Mouse (Mus musculus): ENCODE measurements around the gene Rnh1. TPM values are rescaled to one million over a fixed set of nuclear protein-coding genes. Genes with fewer than 3 reads are reported as not detected.

Gene Rnh1
- polyA plus RNA-seq, 1 experiment from 2014 or later = 153 TPM

- WGBS = under 1% methylated on average over 31 of the region's 39 CpGs
- H3K4me1 ChIP-seq (replicated peaks; ENCODE audit: control insufficient read depth, insufficient read depth, low read length) = peaks cover 19% of the 10 kb centered on the region
- no peaks in the 10 kb centered on the region for H3K9me3 ChIP-seq (ENCODE audit: control insufficient read depth, low read length)
Observed at GRCm38 (mm10) chr7:141193948-141194347, 21.3 kb upstream of the Rnh1 start, which contains the start of the genes Hras and Lrrc56. Gene Hras (minus strand): TSS chr7:141194005. Gene Lrrc56 (plus strand): TSS chr7:141194157.

DNA sequence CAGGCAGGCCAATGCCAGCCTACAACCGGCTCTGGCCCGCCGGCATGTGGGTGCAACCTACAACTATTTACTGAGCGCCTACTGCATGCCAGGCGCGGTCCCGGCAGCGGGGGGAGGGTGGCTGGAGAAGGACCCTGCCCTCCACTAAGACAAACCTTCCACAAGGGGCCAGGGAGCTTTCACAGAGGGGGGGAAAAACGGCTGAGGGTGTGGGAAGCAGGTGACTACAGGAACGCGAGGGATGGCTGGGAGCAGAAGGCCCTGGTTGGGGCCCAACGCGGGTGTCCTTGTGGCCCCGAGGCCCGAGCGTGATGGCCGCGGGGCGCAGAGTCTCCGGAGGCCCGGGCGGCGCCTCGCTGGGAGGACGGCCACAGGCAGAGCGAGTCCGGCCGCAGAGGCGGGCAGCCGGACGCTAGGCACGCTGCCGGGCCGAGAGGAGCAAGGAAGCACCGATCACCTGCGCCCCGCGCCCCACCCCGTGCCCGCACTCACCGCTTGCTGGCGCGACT, 20.7 kb upstream of the Rnh1 start:
- ATAC-seq (ENCODE audit: low read depth) = peak; percentile 23
- H3K4me2 ChIP-seq (ENCODE audit: low read depth, low read length) = peak overlapping the region; percentile 87
- 0% methylated on average over 39 of the region's 43 CpGs for WGBS

More at GRCm38 (mm10) chr7:141193948-141194347, 21.3 kb upstream of the Rnh1 start, which contains the start of the genes Hras and Lrrc56:
- peak within 1 kb of the TSS; percentile 88 for H3K27ac ChIP-seq (ENCODE audit: low read length)
- peaks cover 33% of the 10 kb centered on the region for H3K36me3 ChIP-seq (ENCODE audit: control insufficient read depth, insufficient read depth, low read length)
- H3K9ac ChIP-seq (ENCODE audit: low read length) = peak within 1 kb of the TSS; percentile 97
- H3K4me3 ChIP-seq (ENCODE audit: low read length) = peak within 1 kb of the TSS; percentile 94
- H3K27me3 ChIP-seq (ENCODE audit: control insufficient read depth, insufficient read depth, low read depth, low read length) = peaks cover 4% of the 10 kb centered on the region; the same call in 1 of the 2 replicates
- peak; percentile 97 for ATAC-seq (ENCODE audit: low read depth)
- peak within 1 kb of the TSS; percentile 96 for H3K4me2 ChIP-seq (ENCODE audit: low read depth, low read length)

DNA sequence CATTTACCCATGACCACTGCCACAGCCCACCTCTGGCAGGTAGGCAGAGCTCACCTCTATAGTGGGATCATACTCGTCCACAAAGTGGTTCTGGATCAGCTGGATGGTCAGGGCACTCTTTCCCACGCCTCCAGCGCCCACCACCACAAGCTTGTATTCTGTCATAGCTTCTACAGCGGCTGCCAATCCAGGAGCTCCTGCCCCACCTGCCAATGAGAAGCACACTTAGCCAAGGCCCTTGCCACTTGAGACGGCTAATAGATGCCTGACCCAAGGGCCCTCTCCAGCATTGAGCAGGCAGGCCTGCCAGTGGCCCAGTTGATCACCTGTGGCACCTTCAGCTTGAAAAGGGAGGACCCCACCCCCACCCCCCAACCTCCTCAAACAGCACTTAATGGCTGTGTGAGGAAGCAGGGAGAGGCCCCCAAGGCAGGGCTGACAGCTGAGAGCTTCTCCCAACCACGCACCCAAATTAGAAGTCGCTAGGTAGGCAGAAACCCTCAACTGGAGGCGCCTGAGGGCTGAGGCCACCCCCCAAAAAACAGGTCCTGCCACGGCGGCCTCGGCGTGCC, 20.2 kb upstream of the Rnh1 start:
- ATAC-seq (ENCODE audit: low read depth) = peak; percentile 5; the same call in 1 of the 2 replicates
- H3K27ac ChIP-seq (ENCODE audit: low read length) = peak overlapping the region; percentile 88
- 22% methylated on average over 12 of the region's 12 CpGs for WGBS

More for the DNA sequence above, 20.7 kb upstream of the Rnh1 start:
- Histone ChIP-seq H3K9me3 (ENCODE audit: control insufficient read depth, low read length) (no peaks in the 10 kb centered on the region), H3K9ac (ENCODE audit: low read length) (peak overlapping the region; percentile 97), H3K4me1 (replicated peaks; ENCODE audit: control insufficient read depth, insufficient read depth, low read length) (peaks cover 19% of the 10 kb centered on the region), H3K27ac (ENCODE audit: low read length) (peak overlapping the region; percentile 88), H3K4me3 (ENCODE audit: low read length) (peak overlapping the region; percentile 94), H3K36me3 (ENCODE audit: control insufficient read depth, insufficient read depth, low read length) (peaks cover 35% of the 10 kb centered on the region), H3K27me3 (ENCODE audit: control insufficient read depth, insufficient read depth, low read depth, low read length) (peaks cover 4% of the 10 kb centered on the region; the same call in 1 of the 2 replicates)

DNA sequence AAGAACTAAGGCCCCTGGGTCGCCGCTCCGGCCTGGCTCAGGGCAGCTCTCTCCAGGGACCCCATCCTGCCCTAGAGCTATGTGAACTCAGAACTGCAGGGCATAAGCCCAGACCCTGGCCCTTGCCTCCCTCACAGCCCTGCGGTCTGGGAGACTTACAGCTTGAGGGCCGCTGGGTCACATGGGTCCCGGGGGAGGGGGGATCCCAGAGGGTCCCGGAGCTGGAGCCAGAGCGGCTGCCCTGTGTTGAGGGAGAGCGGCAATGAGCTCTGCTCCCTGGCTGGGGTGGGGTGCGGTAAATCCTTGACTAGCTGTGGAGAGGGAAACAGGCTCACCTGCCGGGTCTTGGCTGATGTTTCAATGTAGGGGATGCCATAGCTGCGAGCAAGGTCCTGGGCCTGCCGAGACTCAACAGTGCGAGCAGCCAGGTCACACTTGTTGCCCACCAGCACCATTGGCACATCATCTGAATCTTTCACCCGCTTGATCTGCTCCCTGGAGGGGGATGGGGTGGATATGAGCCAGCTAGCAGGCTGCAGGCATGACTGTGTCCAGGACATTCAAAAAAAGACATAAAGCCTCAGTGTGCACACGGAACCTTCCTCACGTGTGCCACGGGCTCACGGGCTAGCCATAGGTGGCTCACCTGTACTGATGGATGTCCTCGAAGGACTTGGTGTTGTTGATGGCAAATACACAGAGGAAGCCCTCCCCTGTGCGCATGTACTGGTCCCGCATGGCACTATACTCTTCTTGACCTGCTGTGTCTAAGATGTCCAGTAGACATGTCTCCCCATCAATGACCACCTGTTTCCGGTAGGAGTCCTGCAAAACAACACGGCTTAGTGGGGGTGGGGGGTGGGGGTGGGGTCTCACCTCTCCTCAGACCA, 19.4 kb upstream of the Rnh1 start:
- H3K9ac ChIP-seq (ENCODE audit: low read length) = peak overlapping the region; percentile 97; the same call in 1 of the 2 replicates
- peaks cover 35% of the 10 kb centered on the region for H3K36me3 ChIP-seq (ENCODE audit: control insufficient read depth, insufficient read depth, low read length)
- no peak overlapping the region for H3K27ac ChIP-seq (ENCODE audit: low read length)
- H3K9me3 ChIP-seq (ENCODE audit: control insufficient read depth, low read length) = no peaks in the 10 kb centered on the region
- H3K4me3 ChIP-seq (ENCODE audit: low read length) = peak overlapping the region; percentile 94
- no peak for ATAC-seq (ENCODE audit: low read depth)
- peaks cover 3% of the 10 kb centered on the region; the same call in 1 of the 2 replicates for H3K27me3 ChIP-seq (ENCODE audit: control insufficient read depth, insufficient read depth, low read depth, low read length)
- peaks cover 19% of the 10 kb centered on the region for H3K4me1 ChIP-seq (replicated peaks; ENCODE audit: control insufficient read depth, insufficient read depth, low read length)
- 84% methylated on average over 24 of the region's 24 CpGs for WGBS
- peak overlapping the region; percentile 87 for H3K4me2 ChIP-seq (ENCODE audit: low read depth, low read length)

More for the DNA sequence above, 20.2 kb upstream of the Rnh1 start:
- peaks cover 35% of the 10 kb centered on the region for H3K36me3 ChIP-seq (ENCODE audit: control insufficient read depth, insufficient read depth, low read length)
- peak overlapping the region; percentile 97 for H3K9ac ChIP-seq (ENCODE audit: low read length)
- H3K4me1 ChIP-seq (replicated peaks; ENCODE audit: control insufficient read depth, insufficient read depth, low read length) = peaks cover 19% of the 10 kb centered on the region
- H3K4me2 ChIP-seq (ENCODE audit: low read depth, low read length) = peak overlapping the region; percentile 87
- H3K27me3 ChIP-seq (ENCODE audit: control insufficient read depth, insufficient read depth, low read depth, low read length) = peaks cover 4% of the 10 kb centered on the region; the same call in 1 of the 2 replicates
- peak overlapping the region; percentile 94 for H3K4me3 ChIP-seq (ENCODE audit: low read length)
- H3K9me3 ChIP-seq (ENCODE audit: control insufficient read depth, low read length) = no peaks in the 10 kb centered on the region

- Histone ChIP-seq H3K4me3 (ENCODE audit: low read length) (no peak overlapping the region), H3K27me3 (ENCODE audit: control insufficient read depth, insufficient read depth, low read depth, low read length) (no peaks in the 10 kb centered on the region), H3K9ac (ENCODE audit: low read length) (no peak overlapping the region), H3K4me1 (replicated peaks; ENCODE audit: control insufficient read depth, insufficient read depth, low read length) (peaks cover 19% of the 10 kb centered on the region), H3K27ac (ENCODE audit: low read length) (0 out of 2 replicates have a peak overlapping the region, but pooled peaks have one; percentile 22), H3K36me3 (ENCODE audit: control insufficient read depth, insufficient read depth, low read length) (peaks cover 35% of the 10 kb centered on the region), H3K4me2 (ENCODE audit: low read depth, low read length) (no peak overlapping the region), H3K9me3 (ENCODE audit: control insufficient read depth, low read length) (no peaks in the 10 kb centered on the region)
- no peak for ATAC-seq (ENCODE audit: low read depth)
- 68% methylated on average over 14 of the region's 14 CpGs for WGBS
Observed at GRCm38 (mm10) chr7:141191036-141191435, 18.4 kb upstream of the Rnh1 start.

GRCm38 (mm10) chr7:141190220-141190619, 17.6 kb upstream of the Rnh1 start:
- H3K36me3 ChIP-seq (ENCODE audit: control insufficient read depth, insufficient read depth, low read length) = peaks cover 35% of the 10 kb centered on the region
- H3K27ac ChIP-seq (ENCODE audit: low read length) = no peak overlapping the region
- no peak overlapping the region for H3K9ac ChIP-seq (ENCODE audit: low read length)
- no peaks in the 10 kb centered on the region for H3K27me3 ChIP-seq (ENCODE audit: control insufficient read depth, insufficient read depth, low read depth, low read length)
- H3K4me3 ChIP-seq (ENCODE audit: low read length) = no peak overlapping the region
- no peak overlapping the region for H3K4me2 ChIP-seq (ENCODE audit: low read depth, low read length)
- 90% methylated on average over 3 of the region's 3 CpGs for WGBS
- no peak for ATAC-seq (ENCODE audit: low read depth)
- peaks cover 19% of the 10 kb centered on the region for H3K4me1 ChIP-seq (replicated peaks; ENCODE audit: control insufficient read depth, insufficient read depth, low read length)
- no peaks in the 10 kb centered on the region for H3K9me3 ChIP-seq (ENCODE audit: control insufficient read depth, low read length)

DNA sequence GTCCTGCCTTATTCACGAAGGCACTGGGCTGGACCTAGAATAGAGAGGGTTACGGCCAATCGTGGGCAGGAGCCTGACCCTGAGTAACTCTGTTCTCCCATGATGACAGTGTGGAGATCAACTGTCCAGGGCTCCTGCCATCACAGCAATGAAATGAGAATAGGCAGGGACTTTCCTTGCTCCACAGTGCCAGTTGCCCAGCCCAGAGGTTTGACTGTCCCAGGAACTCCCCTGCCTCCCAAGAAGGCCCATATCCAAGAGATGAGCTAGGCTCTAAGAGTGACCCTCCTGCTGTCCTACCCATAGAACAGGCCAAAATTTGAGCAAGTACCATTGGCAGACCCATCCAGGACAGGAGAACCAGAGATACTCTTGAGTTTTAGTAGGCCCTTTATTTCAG, 16.1 kb upstream of the Rnh1 start:
- H3K4me1 ChIP-seq (replicated peaks; ENCODE audit: control insufficient read depth, insufficient read depth, low read length) = peaks cover 17% of the 10 kb centered on the region
- no peaks in the 10 kb centered on the region for H3K27me3 ChIP-seq (ENCODE audit: control insufficient read depth, insufficient read depth, low read depth, low read length)
- H3K9me3 ChIP-seq (ENCODE audit: control insufficient read depth, low read length) = no peaks in the 10 kb centered on the region
- H3K27ac ChIP-seq (ENCODE audit: low read length) = no peak overlapping the region
- H3K9ac ChIP-seq (ENCODE audit: low read length) = no peak overlapping the region
- no peak overlapping the region for H3K4me2 ChIP-seq (ENCODE audit: low read depth, low read length)
- peaks cover 35% of the 10 kb centered on the region for H3K36me3 ChIP-seq (ENCODE audit: control insufficient read depth, insufficient read depth, low read length)
- no peak for ATAC-seq (ENCODE audit: low read depth)
- H3K4me3 ChIP-seq (ENCODE audit: low read length) = no peak overlapping the region
- 91% methylated on average over 3 of the region's 3 CpGs for WGBS

DNA sequence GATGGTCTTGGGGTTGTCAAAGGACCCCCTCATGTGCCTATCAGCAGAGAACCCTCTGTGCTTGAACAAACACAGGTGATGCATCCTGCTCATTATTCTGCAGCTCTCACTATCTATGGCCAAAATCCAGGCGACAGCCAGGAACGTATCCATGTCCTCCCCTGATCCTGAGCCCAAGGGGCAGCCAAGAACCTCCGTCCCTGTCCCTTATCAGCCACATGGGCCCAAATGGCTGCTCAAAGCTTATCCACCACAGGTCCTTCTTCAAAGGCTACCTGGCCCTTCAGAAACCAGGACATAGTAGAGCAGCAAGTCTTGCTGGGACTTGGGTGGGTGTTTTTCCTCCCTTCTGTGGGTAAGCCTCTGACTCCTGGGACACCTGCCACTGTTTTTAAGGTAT, 15.5 kb upstream of the Rnh1 start:
- no peak overlapping the region for H3K27ac ChIP-seq (ENCODE audit: low read length)

DNA sequence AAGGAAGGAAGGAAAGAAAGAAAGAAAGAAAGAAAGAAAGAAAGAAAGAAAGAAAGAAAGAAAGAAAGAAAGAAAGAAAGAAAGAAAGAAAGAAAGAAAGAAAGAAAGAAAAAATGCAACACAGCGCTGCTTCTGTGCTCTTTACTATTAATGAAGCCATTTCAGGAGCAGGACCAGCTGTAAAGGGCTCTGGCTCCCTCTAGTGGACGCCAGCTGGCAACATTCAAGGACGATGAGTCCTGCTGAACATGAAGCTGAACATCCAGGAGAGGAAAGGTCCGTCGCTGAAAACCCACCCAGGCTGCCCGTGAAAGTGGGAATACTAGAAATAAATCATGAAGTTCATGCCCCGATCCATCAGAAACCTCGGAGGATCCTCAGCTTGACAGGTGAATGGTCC, 3.5 kb upstream of the Rnh1 start:
- H3K9me3 ChIP-seq (ENCODE audit: control insufficient read depth, low read length) = no peaks in the 10 kb centered on the region
- no peaks in the 10 kb centered on the region; the same call in 1 of the 2 replicates for H3K27me3 ChIP-seq (ENCODE audit: control insufficient read depth, insufficient read depth, low read depth, low read length)
- no peak overlapping the region for H3K27ac ChIP-seq (ENCODE audit: low read length)
- peaks cover 10% of the 10 kb centered on the region for H3K4me1 ChIP-seq (replicated peaks; ENCODE audit: control insufficient read depth, insufficient read depth, low read length)
- H3K4me2 ChIP-seq (ENCODE audit: low read depth, low read length) = no peak overlapping the region
- H3K4me3 ChIP-seq (ENCODE audit: low read length) = no peak overlapping the region
- H3K9ac ChIP-seq (ENCODE audit: low read length) = no peak overlapping the region; the same call in 1 of the 2 replicates
- ATAC-seq (ENCODE audit: low read depth) = no peak
- 1% methylated on average over 8 of the region's 8 CpGs for WGBS
- H3K36me3 ChIP-seq (ENCODE audit: control insufficient read depth, insufficient read depth, low read length) = no peaks in the 10 kb centered on the region

More for the DNA sequence above, 15.5 kb upstream of the Rnh1 start:
- 66% methylated on average over 3 of the region's 3 CpGs for WGBS
- H3K4me3 ChIP-seq (ENCODE audit: low read length) = no peak overlapping the region
- no peak overlapping the region for H3K4me2 ChIP-seq (ENCODE audit: low read depth, low read length)
- H3K9ac ChIP-seq (ENCODE audit: low read length) = no peak overlapping the region
- peaks cover 35% of the 10 kb centered on the region for H3K36me3 ChIP-seq (ENCODE audit: control insufficient read depth, insufficient read depth, low read length)
- H3K27me3 ChIP-seq (ENCODE audit: control insufficient read depth, insufficient read depth, low read depth, low read length) = no peaks in the 10 kb centered on the region
- H3K9me3 ChIP-seq (ENCODE audit: control insufficient read depth, low read length) = no peaks in the 10 kb centered on the region
- ATAC-seq (ENCODE audit: low read depth) = no peak
- peaks cover 17% of the 10 kb centered on the region for H3K4me1 ChIP-seq (replicated peaks; ENCODE audit: control insufficient read depth, insufficient read depth, low read length)

Data from lung, embryonic 16.5 days (tissue).